Mouse (Mus musculus): ENCODE measurements at regions not wholly inside any gene's neighbourhood (a gene's known extent, or its start where the extent isn't known, plus 50 kb on each side); places are given as distances from the start of the nearest gene placed in this dataset.

DNA sequence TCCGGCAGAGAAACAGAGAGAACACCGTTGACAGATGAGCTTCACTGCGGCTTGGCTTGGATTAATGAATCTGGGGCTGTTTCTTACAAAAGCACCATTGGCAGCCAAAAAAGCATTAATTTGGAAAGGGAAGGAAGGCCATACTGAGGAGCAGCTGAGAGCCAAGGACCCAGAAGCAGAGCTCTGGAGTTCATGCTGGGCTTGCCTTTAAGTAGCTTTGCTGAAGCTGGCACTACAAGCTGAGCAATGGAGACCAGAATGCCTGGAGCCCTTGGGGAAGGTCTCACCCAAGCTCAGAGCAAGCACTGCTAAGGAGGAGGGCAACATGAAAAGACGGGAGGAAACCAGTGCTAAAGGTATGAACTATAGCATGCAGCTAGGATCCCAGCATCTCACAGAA, 95.7 kb downstream of the Tmem30b start:
- no peak for ATAC-seq
- no peak overlapping the region for H3K9ac ChIP-seq (ENCODE audit: low read depth, low read length)
- no peaks in the 10 kb centered on the region for H3K9me3 ChIP-seq (replicated peaks; ENCODE audit: control insufficient read depth, low read length, poor library complexity, severe bottlenecking)
- 80% methylated on average over 4 of the region's 4 CpGs for WGBS
- no peaks in the 10 kb centered on the region for H3K27me3 ChIP-seq (ENCODE audit: control insufficient read depth, insufficient read depth, low read depth, low read length)
- no peaks in the 10 kb centered on the region for H3K36me3 ChIP-seq (ENCODE audit: control insufficient read depth, insufficient read depth, low read length)
- no peak overlapping the region for H3K27ac ChIP-seq (ENCODE audit: low read length)
- H3K4me2 ChIP-seq (ENCODE audit: low read length), result no peak overlapping the region
- H3K4me1 ChIP-seq (ENCODE audit: control insufficient read depth, insufficient read depth, low read length), result no peaks in the 10 kb centered on the region
- no peak overlapping the region for H3K4me3 ChIP-seq (ENCODE audit: low read depth, low read length)

DNA sequence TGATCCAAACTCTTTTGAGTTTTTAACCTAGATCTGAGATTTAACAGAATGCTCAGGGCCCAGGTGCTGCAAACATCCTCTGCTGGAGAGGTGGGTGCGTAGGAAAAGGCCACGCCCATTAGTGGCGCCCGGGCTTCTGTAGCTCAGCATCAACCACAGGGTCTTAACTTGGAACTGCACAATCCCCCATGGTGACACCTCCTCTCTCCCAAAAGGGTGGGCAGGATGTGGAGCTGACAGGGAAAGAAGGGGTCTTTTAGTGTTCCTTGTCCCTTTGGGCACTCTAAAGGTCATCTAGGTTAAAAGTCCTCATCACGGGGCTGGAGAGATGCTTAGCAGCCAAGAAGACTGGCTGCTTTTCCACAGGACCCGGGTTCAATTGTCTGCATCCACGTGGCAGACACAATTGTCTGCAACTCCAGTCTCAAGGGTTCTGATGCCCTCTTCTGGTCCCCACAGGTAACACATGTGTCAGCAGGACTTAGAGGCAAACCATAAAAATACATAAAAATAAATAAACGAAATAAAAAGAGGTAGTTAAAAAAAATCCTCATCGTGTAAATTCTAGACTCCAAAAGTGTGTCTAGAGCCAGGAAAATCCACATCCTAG, 96.2 kb downstream of the Tmem30b start:
- ATAC-seq, result no peak

DNA sequence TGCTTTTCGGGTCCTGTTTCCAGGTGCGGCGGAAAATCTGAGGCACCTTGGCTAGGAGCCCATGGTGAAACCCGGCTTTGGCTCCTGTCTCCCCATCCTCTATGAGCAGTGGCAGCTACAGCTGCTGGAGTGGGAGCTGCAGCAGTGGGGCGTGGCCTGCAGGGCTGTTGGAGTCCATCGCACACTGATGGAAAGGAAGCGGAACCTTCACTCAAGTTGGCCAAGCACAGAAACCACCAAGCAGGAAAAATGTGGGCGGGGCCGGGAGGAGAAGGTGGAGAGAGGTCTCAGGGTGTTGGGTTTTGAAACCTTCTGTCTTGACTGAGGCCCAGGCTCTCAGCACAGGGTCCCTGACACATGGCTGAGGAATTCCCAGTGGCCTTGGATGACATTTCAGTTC, 97.1 kb downstream of the Tmem30b start:
- no peaks in the 10 kb centered on the region for H3K27me3 ChIP-seq (ENCODE audit: control insufficient read depth, insufficient read depth, low read depth, low read length)
- H3K27ac ChIP-seq (ENCODE audit: low read length), result no peak overlapping the region
- no peak overlapping the region for H3K9ac ChIP-seq (ENCODE audit: low read depth, low read length)
- no peaks in the 10 kb centered on the region for H3K4me1 ChIP-seq (ENCODE audit: control insufficient read depth, insufficient read depth, low read length)
- WGBS, result 85% methylated on average over 9 of the region's 9 CpGs
- ATAC-seq, result no peak
- no peak overlapping the region for H3K4me3 ChIP-seq (ENCODE audit: low read depth, low read length)
- no peaks in the 10 kb centered on the region for H3K9me3 ChIP-seq (replicated peaks; ENCODE audit: control insufficient read depth, low read length, poor library complexity, severe bottlenecking)
- no peaks in the 10 kb centered on the region for H3K36me3 ChIP-seq (ENCODE audit: control insufficient read depth, insufficient read depth, low read length)
- H3K4me2 ChIP-seq (ENCODE audit: low read length), result no peak overlapping the region

More for the DNA sequence above, 96.2 kb downstream of the Tmem30b start:
- no peaks in the 10 kb centered on the region for H3K4me1 ChIP-seq (ENCODE audit: control insufficient read depth, insufficient read depth, low read length)
- no peaks in the 10 kb centered on the region for H3K36me3 ChIP-seq (ENCODE audit: control insufficient read depth, insufficient read depth, low read length)
- H3K4me3 ChIP-seq (ENCODE audit: low read depth, low read length), result no peak overlapping the region
- no peak overlapping the region for H3K9ac ChIP-seq (ENCODE audit: low read depth, low read length)
- H3K9me3 ChIP-seq (replicated peaks; ENCODE audit: control insufficient read depth, low read length, poor library complexity, severe bottlenecking), result no peaks in the 10 kb centered on the region
- H3K27ac ChIP-seq (ENCODE audit: low read length), result no peak overlapping the region
- no peak overlapping the region for H3K4me2 ChIP-seq (ENCODE audit: low read length)
- 55% methylated on average over 9 of the region's 9 CpGs for WGBS
- H3K27me3 ChIP-seq (ENCODE audit: control insufficient read depth, insufficient read depth, low read depth, low read length), result no peaks in the 10 kb centered on the region

DNA sequence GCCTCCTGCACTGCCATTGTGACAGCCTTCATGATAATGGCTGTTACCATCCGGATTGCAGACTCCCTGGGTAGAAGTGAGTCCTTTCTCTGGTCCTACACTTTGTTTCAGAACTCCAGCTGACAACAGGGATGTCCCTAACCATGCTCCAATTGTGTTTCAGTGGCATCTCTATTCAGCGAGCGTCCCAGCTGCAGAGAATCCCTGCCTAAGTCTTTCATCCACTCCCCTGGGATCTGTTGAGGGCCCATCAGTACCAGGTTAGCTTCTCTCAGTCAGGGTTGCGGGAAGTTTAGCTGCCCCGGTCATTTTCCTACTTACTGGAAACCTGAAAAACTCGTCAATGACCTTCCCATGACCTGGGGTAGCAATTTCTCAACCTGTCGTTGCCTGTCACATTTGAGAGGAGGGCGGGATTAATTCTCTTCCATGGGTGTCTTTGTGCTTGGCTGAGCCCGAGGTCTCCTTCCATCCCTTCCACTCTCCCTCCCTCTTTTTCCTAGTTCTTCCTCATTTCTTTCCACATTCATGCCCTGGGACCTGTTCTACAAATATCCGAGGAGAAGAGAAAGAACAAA, 97.7 kb downstream of the Tmem30b start:
- ATAC-seq, result no peak
- WGBS, result 64% methylated on average over 10 of the region's 10 CpGs
- H3K36me3 ChIP-seq (ENCODE audit: control insufficient read depth, insufficient read depth, low read length), result no peaks in the 10 kb centered on the region
- no peak overlapping the region for H3K27ac ChIP-seq (ENCODE audit: low read length)
- no peak overlapping the region for H3K4me3 ChIP-seq (ENCODE audit: low read depth, low read length)
- H3K27me3 ChIP-seq (ENCODE audit: control insufficient read depth, insufficient read depth, low read depth, low read length), result no peaks in the 10 kb centered on the region
- no peak overlapping the region for H3K4me2 ChIP-seq (ENCODE audit: low read length)
- no peaks in the 10 kb centered on the region for H3K9me3 ChIP-seq (replicated peaks; ENCODE audit: control insufficient read depth, low read length, poor library complexity, severe bottlenecking)
- no peak overlapping the region for H3K9ac ChIP-seq (ENCODE audit: low read depth, low read length)
- no peaks in the 10 kb centered on the region for H3K4me1 ChIP-seq (ENCODE audit: control insufficient read depth, insufficient read depth, low read length)

DNA sequence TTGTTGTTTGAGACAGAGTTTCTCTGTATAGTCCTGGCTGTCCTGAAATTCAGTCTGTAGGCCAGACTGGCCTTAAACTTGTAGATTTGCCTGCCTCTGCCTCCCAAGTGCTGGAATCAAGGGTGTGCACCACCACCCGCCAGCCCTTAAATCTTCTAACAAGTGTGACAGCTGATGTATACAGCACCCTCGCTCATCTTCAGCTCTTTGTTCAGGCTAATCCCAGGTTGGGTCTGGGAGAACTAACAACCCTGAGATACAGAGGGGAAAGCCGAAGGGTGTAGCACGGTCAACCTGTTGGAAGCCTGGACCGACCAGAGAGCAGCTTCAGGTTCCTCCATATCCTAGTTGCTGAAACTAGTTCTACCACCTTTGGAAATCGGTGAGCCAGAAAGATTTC, 99.0 kb downstream of the Tmem30b start:
- Histone ChIP-seq H3K36me3 (ENCODE audit: control insufficient read depth, insufficient read depth, low read length) (no peaks in the 10 kb centered on the region), H3K27me3 (ENCODE audit: control insufficient read depth, insufficient read depth, low read depth, low read length) (no peaks in the 10 kb centered on the region), H3K4me3 (ENCODE audit: low read depth, low read length) (no peak overlapping the region), H3K4me1 (ENCODE audit: control insufficient read depth, insufficient read depth, low read length) (no peaks in the 10 kb centered on the region), H3K4me2 (ENCODE audit: low read length) (no peak overlapping the region), H3K9ac (ENCODE audit: low read depth, low read length) (no peak overlapping the region), H3K27ac (ENCODE audit: low read length) (no peak overlapping the region), H3K9me3 (replicated peaks; ENCODE audit: control insufficient read depth, low read length, poor library complexity, severe bottlenecking) (no peaks in the 10 kb centered on the region)
- WGBS, result 90% methylated on average over 6 of the region's 6 CpGs
- ATAC-seq, result no peak

DNA sequence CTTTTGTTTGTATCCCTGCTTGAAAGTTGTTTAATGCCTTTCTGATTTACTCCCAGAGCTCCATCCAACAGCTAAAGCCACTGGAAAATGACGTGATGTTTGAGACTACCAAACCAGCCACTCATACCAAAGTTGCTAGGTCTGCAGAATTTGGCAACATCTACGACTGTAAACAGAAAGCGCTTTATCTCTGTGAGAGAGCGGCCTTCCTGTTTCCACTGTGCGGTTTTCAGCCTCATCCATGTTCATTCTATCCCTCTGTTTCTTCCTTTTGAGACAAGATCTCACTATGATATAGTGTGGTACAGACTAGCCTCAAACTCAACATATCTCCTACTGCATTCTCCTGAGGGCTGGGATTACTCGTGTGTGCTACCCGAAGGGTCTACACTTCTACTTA, 100.0 kb downstream of the Tmem30b start:
- WGBS, result 94% methylated on average over 7 of the region's 7 CpGs
- Histone ChIP-seq H3K27me3 (ENCODE audit: control insufficient read depth, insufficient read depth, low read depth, low read length) (no peaks in the 10 kb centered on the region), H3K4me3 (ENCODE audit: low read depth, low read length) (no peak overlapping the region), H3K4me1 (ENCODE audit: control insufficient read depth, insufficient read depth, low read length) (no peaks in the 10 kb centered on the region), H3K9ac (ENCODE audit: low read depth, low read length) (no peak overlapping the region), H3K36me3 (ENCODE audit: control insufficient read depth, insufficient read depth, low read length) (no peaks in the 10 kb centered on the region), H3K4me2 (ENCODE audit: low read length) (no peak overlapping the region), H3K27ac (ENCODE audit: low read length) (no peak overlapping the region), H3K9me3 (replicated peaks; ENCODE audit: control insufficient read depth, low read length, poor library complexity, severe bottlenecking) (no peaks in the 10 kb centered on the region)
- no peak for ATAC-seq

DNA sequence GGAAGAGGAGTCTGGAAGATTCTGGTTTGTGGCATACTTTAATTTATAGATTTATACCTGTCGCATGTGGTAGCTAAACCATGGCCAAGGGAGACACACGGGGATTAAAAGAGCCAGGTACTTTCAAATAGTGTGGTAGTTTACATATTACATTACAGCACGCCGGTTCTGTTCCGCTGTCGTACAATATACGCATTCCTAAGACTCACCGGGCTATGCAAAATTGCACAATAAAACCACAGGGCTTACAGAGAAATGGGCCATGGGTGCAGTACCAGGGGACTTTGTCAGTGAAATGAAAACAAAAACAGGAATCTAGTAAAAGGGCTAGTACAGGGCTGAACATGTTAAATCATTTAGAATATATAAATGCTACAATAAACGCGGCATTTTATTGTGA, 100.6 kb downstream of the Tmem30b start:
- no peak for ATAC-seq
- H3K27me3 ChIP-seq (ENCODE audit: control insufficient read depth, insufficient read depth, low read depth, low read length), result no peaks in the 10 kb centered on the region
- H3K4me3 ChIP-seq (ENCODE audit: low read depth, low read length), result no peak overlapping the region
- H3K4me2 ChIP-seq (ENCODE audit: low read length), result no peak overlapping the region
- H3K36me3 ChIP-seq (ENCODE audit: control insufficient read depth, insufficient read depth, low read length), result no peaks in the 10 kb centered on the region
- 86% methylated on average over 10 of the region's 10 CpGs for WGBS
- H3K9ac ChIP-seq (ENCODE audit: low read depth, low read length), result no peak overlapping the region
- H3K9me3 ChIP-seq (replicated peaks; ENCODE audit: control insufficient read depth, low read length, poor library complexity, severe bottlenecking), result no peaks in the 10 kb centered on the region
- H3K4me1 ChIP-seq (ENCODE audit: control insufficient read depth, insufficient read depth, low read length), result no peaks in the 10 kb centered on the region
- no peak overlapping the region for H3K27ac ChIP-seq (ENCODE audit: low read length)

DNA sequence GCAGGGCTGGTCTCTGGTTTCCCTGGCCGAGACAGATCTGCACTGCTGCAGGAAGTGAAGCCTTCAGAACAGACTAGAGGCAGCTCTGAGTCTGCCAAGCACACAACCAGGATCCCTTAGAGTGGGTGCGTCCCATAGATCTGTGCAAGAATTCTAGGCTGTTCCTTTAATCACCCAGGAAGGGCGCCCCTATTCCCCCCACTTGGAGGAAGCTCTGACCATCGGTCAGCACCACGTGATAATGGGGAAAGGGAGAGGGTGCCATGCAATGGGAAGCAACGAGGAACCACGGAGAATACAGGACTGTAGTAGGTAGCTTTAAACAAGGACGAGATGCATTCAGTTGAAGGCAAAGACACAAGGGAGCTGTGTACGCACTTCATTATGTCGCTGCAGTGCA, 101.1 kb downstream of the Tmem30b start:
- Histone ChIP-seq H3K9me3 (replicated peaks; ENCODE audit: control insufficient read depth, low read length, poor library complexity, severe bottlenecking) (no peaks in the 10 kb centered on the region), H3K36me3 (ENCODE audit: control insufficient read depth, insufficient read depth, low read length) (no peaks in the 10 kb centered on the region), H3K4me3 (ENCODE audit: low read depth, low read length) (no peak overlapping the region), H3K27me3 (ENCODE audit: control insufficient read depth, insufficient read depth, low read depth, low read length) (no peaks in the 10 kb centered on the region), H3K27ac (ENCODE audit: low read length) (no peak overlapping the region), H3K4me2 (ENCODE audit: low read length) (no peak overlapping the region), H3K4me1 (ENCODE audit: control insufficient read depth, insufficient read depth, low read length) (no peaks in the 10 kb centered on the region), H3K9ac (ENCODE audit: low read depth, low read length) (no peak overlapping the region)
- ATAC-seq, result no peak
- 68% methylated on average over 10 of the region's 10 CpGs for WGBS

DNA sequence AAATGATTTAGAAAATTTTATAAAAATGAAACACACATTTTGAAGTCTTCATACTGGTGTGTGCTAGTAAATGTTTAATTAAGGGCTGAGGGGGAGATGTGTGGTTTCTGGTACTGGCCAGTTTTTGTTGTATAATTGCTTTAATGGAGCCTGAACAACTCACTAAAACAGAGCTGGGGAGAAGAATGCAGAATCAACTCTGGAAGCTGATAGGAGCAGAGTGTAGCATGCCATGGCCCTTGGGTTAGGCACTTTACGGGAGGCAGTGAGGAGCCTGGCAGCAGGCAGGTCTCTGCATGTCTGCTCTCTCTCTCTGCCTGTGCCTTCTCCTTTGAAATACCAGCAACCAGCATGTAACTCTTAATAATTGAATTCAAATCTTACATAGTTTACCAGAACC, 104.9 kb downstream of the Tmem30b start:
- no peaks in the 10 kb centered on the region for H3K4me1 ChIP-seq (ENCODE audit: control insufficient read depth, insufficient read depth, low read length)
- H3K36me3 ChIP-seq (ENCODE audit: control insufficient read depth, insufficient read depth, low read length), result no peaks in the 10 kb centered on the region
- 75% methylated on average over 1 of the region's 1 CpGs for WGBS
- no peak overlapping the region for H3K9ac ChIP-seq (ENCODE audit: low read depth, low read length)
- no peak for ATAC-seq
- no peak overlapping the region for H3K4me2 ChIP-seq (ENCODE audit: low read length)
- H3K4me3 ChIP-seq (ENCODE audit: low read depth, low read length), result no peak overlapping the region
- no peak overlapping the region for H3K27ac ChIP-seq (ENCODE audit: low read length)
- no peaks in the 10 kb centered on the region for H3K27me3 ChIP-seq (ENCODE audit: control insufficient read depth, insufficient read depth, low read depth, low read length)
- no peaks in the 10 kb centered on the region for H3K9me3 ChIP-seq (replicated peaks; ENCODE audit: control insufficient read depth, low read length, poor library complexity, severe bottlenecking)

Data from midbrain, embryonic 16.5 days (tissue).